Mouse (Mus musculus) CH12.LX (cell line): ENCODE results near the gene Aspscr1.

Source experiments
- CTCF ChIP-seq, 2 experiments: IDR thresholded peaks in 1 of 2; conservative IDR thresholded peaks in 1 of 2; 2 replicates each; pipeline ENCODE4 v1.5.1; 2011 to 2012; ENCODE audit warnings: low read depth in 2 of 2, low read length in 2 of 2, improper control_type of control experiment in 1 of 2, inconsistent platforms in 1 of 2, mild to moderate bottlenecking in 1 of 2, moderate library complexity in 1 of 2
- ETS1 ChIP-seq: conservative IDR thresholded peaks from 2 replicates; pipeline ENCODE4 v1.6.1; 2012; ENCODE audit warnings: low read depth, mild to moderate bottlenecking, inconsistent platforms, low read length, improper control_type of control experiment, moderate library complexity
- MAFK ChIP-seq: IDR thresholded peaks from 2 replicates; pipeline ENCODE4 v1.6.1; 2011; ENCODE audit warnings: low read length, improper control_type of control experiment; ENCODE audit not compliant: insufficient replicate concordance

DNA sequence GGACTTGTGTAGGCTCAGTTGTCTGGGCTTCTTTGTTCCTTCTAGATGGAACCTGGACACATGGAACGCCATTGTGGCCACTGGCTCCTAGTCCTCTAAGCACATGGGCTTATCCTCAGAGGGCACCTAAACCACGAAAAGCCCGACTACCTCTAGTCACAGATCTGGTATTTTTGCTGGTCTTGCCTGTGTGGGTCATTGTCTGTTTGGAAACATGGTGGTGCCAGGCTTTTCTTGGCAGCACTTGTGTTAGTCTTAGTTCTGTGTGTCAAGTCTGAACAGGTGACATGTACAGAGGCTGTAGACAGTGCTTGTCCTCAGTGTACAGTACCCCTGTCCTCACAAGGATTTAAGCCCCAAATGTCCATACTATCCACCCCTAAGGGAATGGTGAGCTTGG is 10.8 kb downstream of the Aspscr1 start:
- TF ChIP-seq ETS1 (no peak), CTCF (conservative IDR thresholded peaks at IDR 0.05 in 1 of 2, IDR thresholded peaks at IDR 0.05 in 1 of 2; ENCODE audit: low read depth in 2 of 2, low read length in 2 of 2) (no peak), MAFK (no peak)
